Mouse (Mus musculus): ENCODE data around the gene Ankrd13d. TPM values are rescaled to one million over a fixed set of nuclear protein-coding genes. Genes with fewer than 3 reads are reported as not detected.

The Ankrd13d gene
- total and polyA plus RNA-seq, 3 experiments = 3.8 to 55.1 (median 13.2) TPM

GRCm38 (mm10) chr19:4244775-4245174 lies 38.2 kb downstream of the Ankrd13d start:
- no peaks in the 10 kb centered on the region for H3K36me3 ChIP-seq (replicated peaks in 1 of 2; ENCODE audit: control insufficient read depth in 1 of 2, insufficient read depth in 1 of 2, low read length in 1 of 2)
- no peak for DNase-seq (ENCODE audit: extremely low read depth)
- H3K9ac ChIP-seq (ENCODE audit: insufficient read depth, low read depth) = no peak overlapping the region
- dilution Hi-C loops (cut with MboI; ENCODE audit: extremely low pct_ligation_motif_present, extremely low pct_unique_long_range_greater_than_20kb, low sequenced_read_pairs) (no loop called here), in situ Hi-C loops (cut with MboI; ENCODE audit: low pct_ligation_motif_present, low pct_unique_long_range_greater_than_20kb, low sequenced_read_pairs) (no loop called here)
- peaks cover 0 to 5% of the 10 kb centered on the region in 2 experiments; a peak in 2 of 4 replicates for H3K4me1 ChIP-seq (ENCODE audit: control insufficient read depth in 1 of 2, insufficient read depth in 2 of 2)
- H3K4me3 ChIP-seq (replicated peaks in 1 of 3; ENCODE audit: low read depth in 2 of 3, low read length in 2 of 3, poor library complexity in 1 of 3) = no peak overlapping the region
- no peak overlapping the region for H3K27ac ChIP-seq (ENCODE audit: insufficient read depth, low read depth)
- H3K79me2 ChIP-seq (replicated peaks; ENCODE audit: control insufficient read depth, extremely low read depth, insufficient read depth, poor library complexity, severe bottlenecking) = no peaks in the 10 kb centered on the region
- TF ChIP-seq ZC3H11A (IDR thresholded peaks at IDR 0.05; ENCODE audit: low read depth, low read length) (no peak), GABPA (IDR thresholded peaks at IDR 0.05; ENCODE audit: insufficient replicate concordance, low read depth, low read length) (no peak), RCOR1 (conservative IDR thresholded peaks at IDR 0.05; ENCODE audit: low read depth, low read length) (no peak), EP300 (IDR thresholded peaks at IDR 0.05; ENCODE audit: low read length) (no peak), JUN (IDR thresholded peaks at IDR 0.05; ENCODE audit: insufficient read depth, low read depth, low read length) (no peak), HCFC1 (IDR thresholded peaks at IDR 0.05; ENCODE audit: low read depth, low read length) (no peak)
- H3K9me3 ChIP-seq (replicated peaks; ENCODE audit: low read length) = no peaks in the 10 kb centered on the region
- peaks cover 2% of the 10 kb centered on the region for H3K27me3 ChIP-seq (replicated peaks)
- no peak overlapping the region for H3K4me2 ChIP-seq (ENCODE audit: insufficient read depth, low read depth, poor library complexity, severe bottlenecking)

DNA sequence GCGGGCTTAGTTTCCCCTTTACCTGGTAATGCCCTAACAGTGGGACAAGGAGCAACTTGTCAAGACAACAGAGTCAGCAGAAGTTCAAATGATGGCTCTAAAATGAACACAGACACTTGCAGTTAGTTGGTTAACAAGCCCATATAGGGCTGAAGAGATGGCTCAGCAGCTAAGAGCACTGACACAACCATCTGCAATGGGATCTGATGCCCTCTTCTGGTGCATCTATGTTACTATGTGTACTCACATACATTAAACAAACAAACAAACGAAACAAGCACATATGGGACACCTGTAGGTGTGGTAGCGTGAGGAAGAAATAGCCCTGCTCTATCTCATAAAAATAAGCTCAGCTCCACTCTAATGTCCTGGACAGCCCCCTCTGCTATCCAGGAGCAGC lies 40.5 kb downstream of the Ankrd13d start:
- Histone ChIP-seq H3K4me2 (ENCODE audit: insufficient read depth, low read depth, poor library complexity, severe bottlenecking) (no peak overlapping the region), H3K4me1 (ENCODE audit: control insufficient read depth in 1 of 2, insufficient read depth in 2 of 2) (peaks cover 0 to 5% of the 10 kb centered on the region in 2 experiments; a peak in 2 of 4 replicates), H3K9me3 (replicated peaks; ENCODE audit: low read length) (peaks cover 2% of the 10 kb centered on the region), H3K27me3 (replicated peaks) (peaks cover 4% of the 10 kb centered on the region), H3K36me3 (replicated peaks in 1 of 2; ENCODE audit: control insufficient read depth in 1 of 2, insufficient read depth in 1 of 2, low read length in 1 of 2) (no peaks in the 10 kb centered on the region), H3K79me2 (replicated peaks; ENCODE audit: control insufficient read depth, extremely low read depth, insufficient read depth, poor library complexity, severe bottlenecking) (no peaks in the 10 kb centered on the region), H3K9ac (ENCODE audit: insufficient read depth, low read depth) (no peak overlapping the region), H3K27ac (ENCODE audit: insufficient read depth, low read depth) (no peak overlapping the region), H3K4me3 (replicated peaks in 1 of 3; ENCODE audit: low read depth in 2 of 3, low read length in 2 of 3, poor library complexity in 1 of 3) (no peak overlapping the region)
- dilution Hi-C loops (cut with MboI; ENCODE audit: extremely low pct_ligation_motif_present, extremely low pct_unique_long_range_greater_than_20kb, low sequenced_read_pairs) (no loop called here), in situ Hi-C loops (cut with MboI; ENCODE audit: low pct_ligation_motif_present, low pct_unique_long_range_greater_than_20kb, low sequenced_read_pairs) (no loop called here)
- no peak for DNase-seq (ENCODE audit: extremely low read depth)
- peak in 1 of 2 experiments; percentile 61; a peak in 2 of 4 replicates for TF ChIP-seq CTCF (conservative IDR thresholded peaks at IDR 0.05 in 1 of 2, IDR thresholded peaks at IDR 0.05 in 1 of 2; ENCODE audit: low read depth in 2 of 2, low read length in 2 of 2)
- peak; percentile 37 for TF ChIP-seq RAD21 (IDR thresholded peaks at IDR 0.05; ENCODE audit: low read depth, low read length)
- TF ChIP-seq ZKSCAN1 (IDR thresholded peaks at IDR 0.05; ENCODE audit: borderline replicate concordance, low read depth, low read length) = no peak
- TF ChIP-seq SMC3 (IDR thresholded peaks at IDR 0.05; ENCODE audit: low read depth, low read length) = peak; percentile 49
- no peak for TF ChIP-seq POLR2AphosphoS2 (IDR thresholded peaks at IDR 0.05; ENCODE audit: low read depth, low read length)
- no peak for TF ChIP-seq MAZ (IDR thresholded peaks at IDR 0.05; ENCODE audit: low read depth, low read length)
- no peak for TF ChIP-seq NELFE (IDR thresholded peaks at IDR 0.05; ENCODE audit: low read depth, low read length)
- no peak for TF ChIP-seq USF2 (conservative IDR thresholded peaks at IDR 0.05; ENCODE audit: low read depth, low read length)
- TF ChIP-seq KAT2A (IDR thresholded peaks at IDR 0.05; ENCODE audit: insufficient replicate concordance, low read length) = no peak
- TF ChIP-seq ZNF384 (IDR thresholded peaks at IDR 0.05; ENCODE audit: low read depth, low read length) = no peak
- TF ChIP-seq NRF1 (IDR thresholded peaks at IDR 0.05; ENCODE audit: low read depth, low read length) = no peak
- no peak for TF ChIP-seq ETS1 (conservative IDR thresholded peaks at IDR 0.05; ENCODE audit: low read depth, low read length)
- no peak for TF ChIP-seq MYC (IDR thresholded peaks at IDR 0.05; ENCODE audit: low read depth, low read length)
